Mouse (Mus musculus): ENCODE data around the gene Hfe.

The Hfe gene

DNA sequence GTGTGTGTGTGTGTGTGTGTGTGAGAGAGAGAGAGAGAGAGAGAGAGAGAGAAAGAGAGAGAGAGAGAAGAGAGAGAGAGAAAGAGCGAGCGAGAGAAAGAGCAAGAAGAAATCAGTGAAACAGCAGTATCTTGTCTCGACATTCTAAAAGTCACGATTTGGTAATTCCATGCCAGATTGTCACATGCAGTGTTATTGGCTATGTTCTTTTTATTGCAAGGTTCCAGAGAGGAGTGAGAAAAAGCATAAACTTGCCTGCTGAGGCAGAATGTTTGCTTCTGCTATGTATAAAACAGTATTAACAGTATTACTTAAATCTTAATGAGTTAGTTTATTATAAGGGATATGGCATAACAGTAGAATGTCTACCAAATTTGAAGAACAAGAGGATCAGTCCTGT is 24.7 kb downstream of the Hfe start:
- DNase-seq (ENCODE audit: low read depth, low spot score): peak; percentile 37

DNA sequence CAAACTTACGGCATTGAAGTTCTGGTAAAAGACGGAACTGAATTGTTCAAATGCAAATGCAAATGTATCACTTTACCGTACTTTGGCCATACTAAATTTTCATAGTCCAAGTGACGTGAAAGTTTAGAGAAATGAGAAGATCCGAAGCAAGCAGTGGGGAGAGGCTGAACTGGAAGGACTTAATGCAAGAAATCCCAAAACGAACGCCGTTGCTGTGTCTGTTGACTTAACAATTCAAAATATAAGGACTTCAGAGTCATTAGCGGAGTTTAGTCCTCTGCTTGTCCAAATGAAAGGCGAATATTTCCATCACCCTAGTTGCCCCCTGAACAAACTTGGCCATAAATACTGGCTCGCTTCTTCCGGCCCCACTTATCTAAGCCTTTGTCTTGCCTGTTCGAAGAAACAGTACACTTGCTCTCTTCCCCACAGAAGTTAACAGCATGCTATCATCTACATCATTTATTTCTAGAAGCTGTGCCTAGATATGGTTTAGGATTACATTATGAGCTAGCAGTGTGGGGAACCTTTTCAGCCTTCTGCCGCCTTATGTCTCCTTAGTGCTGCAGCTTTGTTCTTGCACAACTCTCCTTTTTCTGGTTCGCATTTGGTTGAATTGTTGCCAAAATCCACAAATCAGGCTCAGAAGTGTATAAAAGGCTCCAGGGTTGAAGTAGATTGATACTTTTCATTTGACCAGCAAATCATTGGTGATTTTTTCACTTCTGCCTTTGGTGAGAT is 25.4 kb downstream of the Hfe start:
- peak; percentile 77 for DNase-seq (ENCODE audit: low read depth, low spot score)

DNA sequence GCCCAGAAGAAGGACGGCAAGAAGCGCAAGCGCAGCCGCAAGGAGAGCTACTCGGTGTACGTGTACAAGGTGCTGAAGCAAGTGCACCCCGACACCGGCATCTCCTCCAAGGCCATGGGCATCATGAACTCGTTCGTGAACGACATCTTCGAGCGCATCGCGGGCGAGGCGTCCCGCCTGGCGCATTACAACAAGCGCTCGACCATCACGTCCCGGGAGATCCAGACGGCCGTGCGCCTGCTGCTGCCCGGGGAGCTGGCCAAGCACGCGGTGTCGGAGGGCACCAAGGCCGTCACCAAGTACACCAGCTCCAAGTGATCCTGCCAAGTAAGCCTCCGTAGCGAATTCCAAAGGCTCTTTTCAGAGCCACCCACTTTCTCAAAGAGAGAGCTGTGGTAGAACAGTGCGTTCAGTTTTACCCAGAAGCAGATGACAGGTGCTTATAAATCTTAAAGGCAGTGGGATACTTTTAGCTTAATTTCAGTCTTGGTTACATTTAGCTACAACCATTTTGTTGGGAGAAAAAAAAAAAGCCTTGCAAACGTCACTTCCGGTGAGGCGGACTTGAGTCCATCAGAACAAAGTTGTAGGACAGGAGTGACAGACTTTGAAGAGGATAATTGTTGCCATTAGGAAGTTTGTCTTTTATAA is 26.2 kb downstream of the Hfe start:
- DNase-seq (ENCODE audit: low read depth, low spot score): peak; percentile 86

DNA sequence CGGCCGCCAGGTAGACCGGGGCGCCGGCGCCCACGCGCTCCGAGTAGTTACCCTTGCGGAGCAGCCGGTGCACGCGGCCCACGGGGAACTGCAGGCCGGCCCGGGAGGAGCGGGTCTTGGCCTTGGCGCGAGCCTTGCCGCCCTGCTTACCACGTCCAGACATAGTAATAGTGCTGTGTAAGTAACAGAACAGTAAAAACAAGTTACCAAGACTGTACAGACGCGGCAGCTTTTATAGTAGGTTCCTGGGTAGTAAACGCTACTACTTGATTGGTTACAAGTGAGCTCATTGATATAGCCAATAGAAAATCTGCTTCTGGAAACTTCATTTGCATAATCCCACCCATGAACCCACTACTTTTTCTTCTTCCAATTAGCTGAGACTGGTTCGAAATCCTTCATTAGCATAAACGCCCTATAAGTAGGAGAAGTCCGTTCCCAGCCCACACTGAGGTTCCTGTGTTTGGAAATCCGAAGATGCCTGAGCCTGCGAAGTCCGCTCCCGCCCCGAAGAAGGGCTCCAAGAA is 26.8 kb downstream of the Hfe start, which contains the start of the genes Hist1h2ac and Hist1h2bc:
Hist1h2ac (minus strand) TSS at position 194 of the 527 bp plus-strand sequence.
Hist1h2bc (plus strand) TSS at position 445 of the 527 bp plus-strand sequence.
- DNase-seq (ENCODE audit: low read depth, low spot score): peak; percentile 99

DNA sequence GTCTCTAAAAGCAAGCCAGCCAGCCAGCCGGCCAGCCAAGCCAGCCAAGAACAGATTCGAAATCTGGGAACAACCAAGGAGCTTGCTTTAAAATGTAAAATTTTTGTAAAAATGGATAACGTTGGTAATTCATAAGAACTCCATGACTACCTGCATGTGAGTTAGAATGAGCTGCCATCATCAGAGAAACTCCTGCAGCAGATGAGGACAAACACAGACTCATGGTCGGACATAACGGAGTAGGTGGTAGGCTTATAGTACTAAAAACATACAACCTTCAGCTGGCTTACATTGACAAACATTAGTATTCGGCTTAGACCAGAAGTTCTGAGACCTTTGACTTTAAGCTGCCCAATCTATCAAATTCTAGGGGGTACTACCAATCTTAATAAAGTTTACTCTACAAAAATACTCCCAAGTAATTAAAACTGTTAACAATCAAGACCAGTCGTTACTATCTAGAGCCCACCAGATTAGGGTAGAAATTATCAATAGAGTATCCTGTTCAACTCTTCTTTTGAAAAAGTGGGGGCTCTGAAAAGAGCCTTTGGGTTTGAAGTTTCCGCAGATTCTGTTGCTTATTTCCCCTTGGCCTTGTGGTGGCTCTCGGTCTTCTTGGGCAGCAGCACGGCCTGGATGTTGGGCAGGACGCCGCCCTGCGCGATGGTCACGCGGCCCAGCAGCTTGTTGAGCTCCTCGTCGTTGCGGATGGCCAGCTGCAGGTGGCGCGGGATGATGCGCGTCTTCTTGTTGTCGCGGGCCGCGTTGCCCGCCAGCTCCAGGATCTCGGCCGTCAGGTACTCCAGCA is 27.5 kb downstream of the Hfe start:
- peak; percentile 39 for DNase-seq (ENCODE audit: low read depth, low spot score)

DNA sequence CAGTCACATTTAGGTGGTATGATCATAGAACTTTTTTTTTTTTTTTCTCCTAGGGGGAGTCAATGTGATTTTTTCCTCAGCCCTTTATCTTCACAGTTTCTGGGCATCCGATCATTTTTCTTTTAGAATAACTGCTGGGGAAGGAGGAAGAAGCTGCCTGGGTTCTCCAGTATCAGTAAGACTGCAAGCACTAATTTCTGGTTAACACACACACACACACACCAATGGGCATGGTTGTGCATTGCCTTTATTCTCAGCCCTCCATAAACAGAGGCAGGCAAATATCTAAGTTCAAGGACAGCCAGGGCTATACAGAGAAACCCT is 28.1 kb downstream of the Hfe start:
- DNase-seq (ENCODE audit: low read depth, low spot score): peak; percentile 35

DNA sequence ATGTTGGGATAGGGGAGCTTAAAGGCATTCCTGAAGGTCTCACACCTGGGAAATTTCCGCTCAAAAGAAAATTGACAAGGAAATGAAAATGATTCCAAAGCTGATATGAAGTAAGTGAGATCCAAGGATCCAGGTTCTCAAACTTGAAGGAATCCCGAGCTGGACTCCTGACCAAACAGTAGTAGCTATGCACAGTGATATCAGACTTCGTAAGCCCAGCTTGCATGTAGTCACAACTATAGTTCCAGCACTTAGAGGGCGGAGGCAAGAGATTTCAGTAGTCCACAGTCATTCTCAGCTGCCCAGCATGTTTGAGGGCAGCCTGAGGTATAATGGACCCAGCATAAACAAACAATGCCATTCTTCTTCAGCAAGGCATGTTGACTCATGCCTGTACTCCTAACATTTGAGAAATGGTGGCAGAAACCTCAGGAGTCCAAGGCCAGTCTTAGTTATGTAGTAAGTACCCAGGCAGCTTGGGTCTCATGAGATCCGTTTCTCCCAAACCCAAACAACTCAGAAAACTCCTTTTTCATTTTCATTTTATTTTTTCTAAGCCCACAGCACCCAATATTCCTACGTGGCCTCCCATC is 28.6 kb downstream of the Hfe start:
- DNase-seq (ENCODE audit: low read depth, low spot score): peak; percentile 47

DNA sequence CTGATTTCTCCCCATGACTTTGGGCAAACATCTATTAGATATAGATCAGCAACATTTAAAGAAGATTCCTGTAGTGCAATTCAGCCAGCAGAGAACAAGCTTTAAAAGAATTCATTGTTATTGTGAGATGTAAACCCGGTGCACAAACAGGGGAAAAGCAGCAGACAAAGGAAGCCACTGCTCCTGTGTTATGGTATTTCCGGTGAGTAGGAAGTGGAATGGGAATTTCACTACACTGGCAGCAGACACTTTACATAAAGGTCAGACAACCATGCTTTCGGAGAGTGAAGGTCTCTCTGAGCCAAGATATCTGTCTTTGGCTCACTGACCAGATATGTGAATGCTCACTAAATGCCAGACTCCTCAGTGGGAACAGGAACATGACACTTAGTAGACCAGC is 48.1 kb downstream of the Hfe start:
- no peak for DNase-seq (ENCODE audit: low read depth, low spot score)

DNA sequence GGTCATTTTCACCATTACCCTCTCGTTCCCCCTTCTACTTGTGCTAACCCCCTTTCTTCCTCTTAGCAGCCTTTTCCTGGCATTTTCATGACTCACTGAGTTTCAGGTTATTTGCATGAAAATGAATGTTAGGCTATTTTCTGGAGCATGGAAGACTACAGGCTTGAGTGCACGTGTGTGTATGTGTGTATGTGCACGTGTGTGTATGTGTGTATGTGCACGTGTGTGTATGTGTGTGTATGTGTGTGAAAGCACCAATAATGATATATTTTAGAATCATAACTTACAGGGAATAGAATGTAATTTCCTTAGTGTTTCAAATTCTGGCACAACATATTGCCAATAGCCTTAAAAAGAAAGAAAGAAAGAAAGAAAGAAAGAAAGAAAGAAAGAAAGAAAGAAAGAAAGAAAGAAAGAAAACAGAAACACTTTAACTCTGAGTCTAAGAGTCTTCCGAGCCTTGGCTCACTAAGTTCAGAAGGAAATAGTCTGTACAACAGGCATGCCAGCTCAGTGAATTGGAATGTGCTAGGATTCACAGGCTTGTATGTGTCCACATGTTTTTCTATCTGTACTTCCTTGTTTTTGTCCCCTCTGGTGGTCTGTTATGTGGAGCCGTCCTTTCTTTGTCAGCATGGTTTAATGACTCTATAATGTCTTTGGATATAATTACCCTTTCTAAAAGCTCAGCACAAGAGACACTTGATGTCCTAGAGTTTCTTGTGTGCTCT is 50.9 kb downstream of the Hfe start:
- no peak for DNase-seq (ENCODE audit: low read depth, low spot score)

Measured in 3T3-L1 (cell line).